Mouse (Mus musculus): Measurements from ENCODE around the gene Nos2. TPM values are rescaled to one million over a fixed set of nuclear protein-coding genes. Genes with fewer than 3 reads are reported as not detected.

The Nos2 gene
- total and polyA plus RNA-seq, 2 experiments from 2014 or later: 0.53 to 1.7 TPM

DNA sequence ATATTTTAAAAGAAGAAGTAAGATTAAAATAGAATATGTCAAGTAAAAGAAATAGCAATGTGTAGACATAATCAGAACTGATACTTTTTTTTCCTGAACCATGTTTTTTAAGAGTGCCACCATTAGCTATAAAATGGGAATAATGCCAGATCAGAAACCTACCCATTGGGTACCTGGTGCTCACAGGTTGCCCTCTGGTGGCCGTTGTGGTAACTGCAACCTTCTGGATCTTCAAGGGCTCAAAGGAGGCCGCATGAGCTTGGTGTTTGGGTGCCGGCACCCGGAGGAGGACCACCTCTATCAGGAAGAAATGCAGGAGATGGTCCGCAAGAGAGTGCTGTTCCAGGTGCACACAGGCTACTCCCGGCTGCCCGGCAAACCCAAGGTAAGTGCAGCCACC is 35.7 kb downstream of the Nos2 start:
- TF ChIP-seq EP300 (IDR thresholded peaks at IDR 0.05; ENCODE audit: low read depth): no peak
- TF ChIP-seq CTCF (IDR thresholded peaks at IDR 0.05; ENCODE audit: low read depth): peak; percentile 83
- WGBS: 5% methylated on average over 7 of the region's 7 CpGs

DNA sequence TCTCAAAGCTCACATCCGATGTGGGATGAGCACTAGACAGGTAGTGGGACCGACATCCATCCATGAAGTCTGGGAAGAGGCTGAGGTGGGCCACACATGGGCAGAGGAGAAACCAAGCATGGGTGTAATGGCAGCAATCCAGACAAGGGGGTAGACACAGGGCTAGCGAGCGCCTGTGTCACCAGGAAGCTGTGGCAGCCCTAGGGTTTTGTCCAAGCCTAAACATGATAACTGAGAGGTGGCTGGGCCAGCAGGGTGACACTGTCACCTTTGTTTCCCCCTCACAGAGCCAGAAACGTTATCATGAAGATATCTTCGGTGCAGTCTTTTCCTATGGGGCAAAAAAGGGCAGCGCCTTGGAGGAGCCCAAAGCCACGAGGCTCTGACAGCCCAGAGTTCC is 38.8 kb downstream of the Nos2 start:
- H3K27ac ChIP-seq (ENCODE audit: low read depth): no peak overlapping the region
- 0 out of 2 replicates have a peak, but pooled peaks cover 3% of the 10 kb centered on the region for H3K27me3 ChIP-seq (ENCODE audit: control insufficient read depth, insufficient read depth, low read length)
- H3K9ac ChIP-seq (replicated peaks; ENCODE audit: low read depth, low read length): no peak overlapping the region
- H3K4me1 ChIP-seq (ENCODE audit: control insufficient read depth, insufficient read depth): no peaks in the 10 kb centered on the region
- no peaks in the 10 kb centered on the region for H3K9me3 ChIP-seq (replicated peaks; ENCODE audit: control insufficient read depth, low read length)
- ATAC-seq (ENCODE audit: insufficient read depth, low read depth) (no peak), DNase-seq (ENCODE audit: low spot score) (no peak)
- H3K4me2 ChIP-seq (ENCODE audit: low read depth, low read length): no peak overlapping the region
- H3K4me3 ChIP-seq (ENCODE audit: low read depth, low read length): no peak overlapping the region
- no peak for TF ChIP-seq CTCF (IDR thresholded peaks at IDR 0.05; ENCODE audit: low read depth)
- TF ChIP-seq EP300 (IDR thresholded peaks at IDR 0.05; ENCODE audit: low read depth): no peak
- 42% methylated on average over 8 of the region's 8 CpGs for WGBS
- H3K36me3 ChIP-seq (replicated peaks; ENCODE audit: control insufficient read depth, insufficient read depth, low read length): peaks cover 9% of the 10 kb centered on the region; the same call in 1 of the 2 replicates

More for the DNA sequence above, 35.7 kb downstream of the Nos2 start:
- Histone ChIP-seq H3K9ac (replicated peaks; ENCODE audit: low read depth, low read length) (no peak overlapping the region), H3K4me3 (ENCODE audit: low read depth, low read length) (no peak overlapping the region), H3K4me2 (ENCODE audit: low read depth, low read length) (no peak overlapping the region), H3K4me1 (ENCODE audit: control insufficient read depth, insufficient read depth) (no peaks in the 10 kb centered on the region), H3K27ac (ENCODE audit: low read depth) (no peak overlapping the region), H3K9me3 (replicated peaks; ENCODE audit: control insufficient read depth, low read length) (no peaks in the 10 kb centered on the region), H3K36me3 (replicated peaks; ENCODE audit: control insufficient read depth, insufficient read depth, low read length) (no peaks in the 10 kb centered on the region), H3K27me3 (ENCODE audit: control insufficient read depth, insufficient read depth, low read length) (peaks cover 27% of the 10 kb centered on the region)
- DNase-seq (ENCODE audit: low spot score): peak; percentile 52
- ATAC-seq (ENCODE audit: insufficient read depth, low read depth): no peak

DNA sequence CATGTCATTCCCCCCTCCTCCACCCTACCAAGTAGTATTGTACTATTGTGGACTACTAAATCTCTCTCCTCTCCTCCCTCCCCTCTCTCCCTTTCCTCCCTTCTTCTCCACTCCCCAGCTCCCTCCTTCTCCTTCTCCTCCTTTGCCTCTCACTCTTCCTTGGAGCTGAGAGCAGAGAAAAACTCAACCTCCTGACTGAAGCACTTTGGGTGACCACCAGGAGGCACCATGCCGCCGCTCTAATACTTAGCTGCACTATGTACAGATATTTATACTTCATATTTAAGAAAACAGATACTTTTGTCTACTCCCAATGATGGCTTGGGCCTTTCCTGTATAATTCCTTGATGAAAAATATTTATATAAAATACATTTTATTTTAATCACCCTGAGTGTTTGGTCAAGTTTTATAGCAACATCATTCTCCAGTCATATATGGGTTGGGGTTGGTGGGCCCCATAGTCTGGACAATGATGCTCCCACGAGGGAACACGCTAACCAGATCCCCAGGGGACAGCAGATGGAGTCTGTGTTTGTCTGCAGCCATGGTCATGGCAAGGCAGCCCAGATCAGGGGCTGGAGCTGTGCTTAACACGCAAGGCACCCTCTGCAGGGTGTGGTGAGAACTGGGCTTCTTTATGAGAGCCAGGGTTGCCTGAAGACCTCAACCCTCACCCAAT is 39.4 kb downstream of the Nos2 start:
- DNase-seq (ENCODE audit: low spot score): no peak

GRCm38 (mm10) chr11:78961221-78961620 is 40.6 kb downstream of the Nos2 start:
- H3K9ac ChIP-seq (replicated peaks; ENCODE audit: low read depth, low read length): no peak overlapping the region
- H3K36me3 ChIP-seq (replicated peaks; ENCODE audit: control insufficient read depth, insufficient read depth, low read length): peaks cover 20% of the 10 kb centered on the region
- H3K27me3 ChIP-seq (ENCODE audit: control insufficient read depth, insufficient read depth, low read length): 0 out of 2 replicates have a peak, but pooled peaks cover 3% of the 10 kb centered on the region
- ATAC-seq (ENCODE audit: insufficient read depth, low read depth) (no peak), DNase-seq (ENCODE audit: low spot score) (no peak)
- no peak overlapping the region for H3K27ac ChIP-seq (ENCODE audit: low read depth)
- no peak overlapping the region for H3K4me2 ChIP-seq (ENCODE audit: low read depth, low read length)
- no peak overlapping the region for H3K4me3 ChIP-seq (ENCODE audit: low read depth, low read length)
- H3K4me1 ChIP-seq (ENCODE audit: control insufficient read depth, insufficient read depth): no peaks in the 10 kb centered on the region
- WGBS: 55% methylated on average over 5 of the region's 5 CpGs
- TF ChIP-seq EP300 (IDR thresholded peaks at IDR 0.05; ENCODE audit: low read depth) (no peak), CTCF (IDR thresholded peaks at IDR 0.05; ENCODE audit: low read depth) (no peak)
- no peaks in the 10 kb centered on the region for H3K9me3 ChIP-seq (replicated peaks; ENCODE audit: control insufficient read depth, low read length)

More for the DNA sequence above, 39.4 kb downstream of the Nos2 start:
- WGBS: 62% methylated on average over 5 of the region's 5 CpGs
- 0 out of 2 replicates have a peak, but pooled peaks cover 3% of the 10 kb centered on the region for H3K27me3 ChIP-seq (ENCODE audit: control insufficient read depth, insufficient read depth, low read length)
- TF ChIP-seq EP300 (IDR thresholded peaks at IDR 0.05; ENCODE audit: low read depth): no peak
- peak; percentile 59 for TF ChIP-seq CTCF (IDR thresholded peaks at IDR 0.05; ENCODE audit: low read depth)
- peaks cover 12% of the 10 kb centered on the region; the same call in 1 of the 2 replicates for H3K36me3 ChIP-seq (replicated peaks; ENCODE audit: control insufficient read depth, insufficient read depth, low read length)
- H3K4me1 ChIP-seq (ENCODE audit: control insufficient read depth, insufficient read depth): no peaks in the 10 kb centered on the region
- ATAC-seq (ENCODE audit: insufficient read depth, low read depth): 0 out of 2 replicates have a peak, but pooled peaks have one; percentile 25
- no peak overlapping the region for H3K4me3 ChIP-seq (ENCODE audit: low read depth, low read length)
- no peak overlapping the region for H3K4me2 ChIP-seq (ENCODE audit: low read depth, low read length)
- H3K9ac ChIP-seq (replicated peaks; ENCODE audit: low read depth, low read length): no peak overlapping the region
- H3K27ac ChIP-seq (ENCODE audit: low read depth): no peak overlapping the region
- H3K9me3 ChIP-seq (replicated peaks; ENCODE audit: control insufficient read depth, low read length): no peaks in the 10 kb centered on the region

DNA sequence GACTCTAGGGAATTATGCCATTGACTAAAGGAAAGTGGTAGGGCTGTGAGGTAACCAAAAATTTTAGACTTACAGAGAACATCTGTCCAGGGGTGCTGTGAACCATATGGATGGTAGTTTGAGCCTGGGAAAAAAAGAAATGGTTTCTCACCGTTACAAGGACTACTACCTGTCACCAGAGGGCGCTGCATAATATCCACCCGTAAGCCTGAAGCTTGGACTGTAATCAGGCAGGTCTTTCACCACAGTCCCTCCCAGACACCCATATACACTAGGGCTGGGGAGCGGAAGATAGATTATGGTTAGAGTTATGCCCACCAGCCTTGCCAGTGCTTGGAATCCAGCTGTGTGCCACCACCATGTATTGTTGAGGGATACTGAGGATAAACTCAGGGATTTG is 46.8 kb downstream of the Nos2 start:
- 23% methylated on average over 4 of the region's 4 CpGs for WGBS
- Histone ChIP-seq H3K4me3 (ENCODE audit: low read depth, low read length) (no peak overlapping the region), H3K4me2 (ENCODE audit: low read depth, low read length) (no peak overlapping the region), H3K27ac (ENCODE audit: low read depth) (no peak overlapping the region), H3K36me3 (replicated peaks; ENCODE audit: control insufficient read depth, insufficient read depth, low read length) (peaks cover 56% of the 10 kb centered on the region), H3K4me1 (ENCODE audit: control insufficient read depth, insufficient read depth) (no peaks in the 10 kb centered on the region), H3K9me3 (replicated peaks; ENCODE audit: control insufficient read depth, low read length) (no peaks in the 10 kb centered on the region), H3K27me3 (ENCODE audit: control insufficient read depth, insufficient read depth, low read length) (peaks cover 3% of the 10 kb centered on the region; the same call in 1 of the 2 replicates), H3K9ac (replicated peaks; ENCODE audit: low read depth, low read length) (no peak overlapping the region)
- DNase-seq (ENCODE audit: low spot score) (peak; percentile 65), ATAC-seq (ENCODE audit: insufficient read depth, low read depth) (0 out of 2 replicates have a peak, but pooled peaks have one; percentile 27)
- TF ChIP-seq CTCF (IDR thresholded peaks at IDR 0.05; ENCODE audit: low read depth): peak; percentile 69
- TF ChIP-seq EP300 (IDR thresholded peaks at IDR 0.05; ENCODE audit: low read depth): no peak

Data from heart, postnatal 0 days (tissue).